Mouse (Mus musculus): Measurements from ENCODE around the gene Tmem246.

- TF ChIP-seq CTCF (IDR thresholded peaks at IDR 0.05; ENCODE audit: low read depth) (no peak), EP300 (IDR thresholded peaks at IDR 0.05; ENCODE audit: low read depth) (no peak)
Observed at GRCm38 (mm10) chr4:49616924-49617323, 19.2 kb upstream of the Tmem246 start.

All from liver, embryonic 14.5 days (tissue).